Mouse (Mus musculus): Measurements from ENCODE around the gene Atp10a. TPM values are rescaled to one million over a fixed set of nuclear protein-coding genes. Genes with fewer than 3 reads are reported as not detected.

Atp10a gene
- polyA plus RNA-seq, 1 experiment from 2014 or later = 3.8 TPM

- WGBS = 69% methylated on average over 4 of the region's 4 CpGs
- H3K4me3 ChIP-seq (ENCODE audit: low read depth, low read length) = no peak overlapping the region
Observed at GRCm38 (mm10) chr7:58719218-58719938, 63.4 kb downstream of the Atp10a start.

GRCm38 (mm10) chr7:58722250-58722649 is 66.3 kb downstream of the Atp10a start:
- Histone ChIP-seq H3K9ac (no peak overlapping the region), H3K36me3 (ENCODE audit: insufficient read depth) (no peaks in the 10 kb centered on the region), H3K4me3 (ENCODE audit: low read depth, low read length) (no peak overlapping the region), H3K27ac (ENCODE audit: low read depth) (no peak overlapping the region), H3K27me3 (ENCODE audit: insufficient read depth, low read length) (no peaks in the 10 kb centered on the region), H3K4me1 (ENCODE audit: insufficient read depth) (no peaks in the 10 kb centered on the region), H3K4me2 (no peak overlapping the region), H3K9me3 (ENCODE audit: low read depth, low read length) (no peaks in the 10 kb centered on the region)
- DNase-seq = no peak
- ATAC-seq (ENCODE audit: insufficient read depth) = no peak
- WGBS = 84% methylated on average over 1 of the region's 1 CpGs
- TF ChIP-seq CTCF (IDR thresholded peaks at IDR 0.05; ENCODE audit: low read depth) = no peak

More at GRCm38 (mm10) chr7:58719218-58719938, 63.4 kb downstream of the Atp10a start:
- Histone ChIP-seq H3K9me3 (ENCODE audit: low read depth, low read length) (no peaks in the 10 kb centered on the region), H3K9ac (no peak overlapping the region), H3K4me1 (ENCODE audit: insufficient read depth) (no peaks in the 10 kb centered on the region), H3K27ac (ENCODE audit: low read depth) (no peak overlapping the region), H3K36me3 (ENCODE audit: insufficient read depth) (no peaks in the 10 kb centered on the region), H3K4me2 (no peak overlapping the region), H3K27me3 (ENCODE audit: insufficient read depth, low read length) (no peaks in the 10 kb centered on the region)
- no peak for DNase-seq
- no peak for ATAC-seq (ENCODE audit: insufficient read depth)
- no peak for TF ChIP-seq CTCF (IDR thresholded peaks at IDR 0.05; ENCODE audit: low read depth)

GRCm38 (mm10) chr7:58730201-58730600 is 74.2 kb downstream of the Atp10a start:
- ATAC-seq (ENCODE audit: insufficient read depth) = peak; percentile 58; the same call in 1 of the 2 replicates
- Histone ChIP-seq H3K9me3 (ENCODE audit: low read depth, low read length) (no peaks in the 10 kb centered on the region), H3K4me3 (ENCODE audit: low read depth, low read length) (no peak overlapping the region), H3K4me1 (ENCODE audit: insufficient read depth) (peaks cover 14% of the 10 kb centered on the region), H3K36me3 (ENCODE audit: insufficient read depth) (no peaks in the 10 kb centered on the region), H3K27ac (ENCODE audit: low read depth) (no peak overlapping the region), H3K27me3 (ENCODE audit: insufficient read depth, low read length) (no peaks in the 10 kb centered on the region), H3K9ac (no peak overlapping the region), H3K4me2 (no peak overlapping the region)
- DNase-seq = peak; percentile 41
- 15% methylated on average over 8 of the region's 8 CpGs for WGBS
- no peak for TF ChIP-seq CTCF (IDR thresholded peaks at IDR 0.05; ENCODE audit: low read depth)

- WGBS = 33% methylated on average over 1 of the region's 1 CpGs
- H3K9me3 ChIP-seq (ENCODE audit: low read depth, low read length) = no peaks in the 10 kb centered on the region
- no peaks in the 10 kb centered on the region for H3K36me3 ChIP-seq (ENCODE audit: insufficient read depth)
- no peak overlapping the region for H3K9ac ChIP-seq
- no peak for DNase-seq
- TF ChIP-seq CTCF (IDR thresholded peaks at IDR 0.05; ENCODE audit: low read depth) = no peak
- no peak overlapping the region for H3K27ac ChIP-seq (ENCODE audit: low read depth)
- no peaks in the 10 kb centered on the region for H3K27me3 ChIP-seq (ENCODE audit: insufficient read depth, low read length)
- H3K4me2 ChIP-seq = no peak overlapping the region
- H3K4me1 ChIP-seq (ENCODE audit: insufficient read depth) = peaks cover 14% of the 10 kb centered on the region
- H3K4me3 ChIP-seq (ENCODE audit: low read depth, low read length) = no peak overlapping the region
- no peak for ATAC-seq (ENCODE audit: insufficient read depth)
Observed at GRCm38 (mm10) chr7:58730831-58731230, 74.9 kb downstream of the Atp10a start.

- peaks cover 17% of the 10 kb centered on the region for H3K4me1 ChIP-seq (ENCODE audit: insufficient read depth)
- no peak overlapping the region for H3K4me2 ChIP-seq
- H3K4me3 ChIP-seq (ENCODE audit: low read depth, low read length) = no peak overlapping the region
- WGBS = 50% methylated on average over 6 of the region's 6 CpGs
- H3K9me3 ChIP-seq (ENCODE audit: low read depth, low read length) = no peaks in the 10 kb centered on the region
- TF ChIP-seq CTCF (IDR thresholded peaks at IDR 0.05; ENCODE audit: low read depth) = no peak
- H3K36me3 ChIP-seq (ENCODE audit: insufficient read depth) = no peaks in the 10 kb centered on the region
- ATAC-seq (ENCODE audit: insufficient read depth) (no peak), DNase-seq (no peak)
- no peak overlapping the region for H3K27ac ChIP-seq (ENCODE audit: low read depth)
- no peaks in the 10 kb centered on the region for H3K27me3 ChIP-seq (ENCODE audit: insufficient read depth, low read length)
- no peak overlapping the region for H3K9ac ChIP-seq
Observed at GRCm38 (mm10) chr7:58732406-58732805, 76.4 kb downstream of the Atp10a start.

GRCm38 (mm10) chr7:58733490-58733901 is 77.5 kb downstream of the Atp10a start:
- DNase-seq = peak; percentile 69

GRCm38 (mm10) chr7:58736841-58737547 is 81.0 kb downstream of the Atp10a start:
- Histone ChIP-seq H3K9me3 (ENCODE audit: low read depth, low read length) (no peaks in the 10 kb centered on the region), H3K4me3 (ENCODE audit: low read depth, low read length) (no peak overlapping the region), H3K27ac (ENCODE audit: low read depth) (no peak overlapping the region), H3K4me2 (no peak overlapping the region), H3K4me1 (ENCODE audit: insufficient read depth) (peaks cover 17% of the 10 kb centered on the region), H3K9ac (no peak overlapping the region), H3K36me3 (ENCODE audit: insufficient read depth) (no peaks in the 10 kb centered on the region), H3K27me3 (ENCODE audit: insufficient read depth, low read length) (no peaks in the 10 kb centered on the region)
- WGBS = 52% methylated on average over 3 of the region's 3 CpGs
- DNase-seq (peak; percentile 78), ATAC-seq (ENCODE audit: insufficient read depth) (peak; percentile 73)
- no peak for TF ChIP-seq CTCF (IDR thresholded peaks at IDR 0.05; ENCODE audit: low read depth)

More at GRCm38 (mm10) chr7:58733490-58733901, 77.5 kb downstream of the Atp10a start:
- H3K9me3 ChIP-seq (ENCODE audit: low read depth, low read length) = no peaks in the 10 kb centered on the region
- H3K36me3 ChIP-seq (ENCODE audit: insufficient read depth) = no peaks in the 10 kb centered on the region
- no peak for TF ChIP-seq CTCF (IDR thresholded peaks at IDR 0.05; ENCODE audit: low read depth)
- H3K9ac ChIP-seq = no peak overlapping the region
- no peak overlapping the region for H3K4me3 ChIP-seq (ENCODE audit: low read depth, low read length)
- no peaks in the 10 kb centered on the region for H3K27me3 ChIP-seq (ENCODE audit: insufficient read depth, low read length)
- peaks cover 17% of the 10 kb centered on the region for H3K4me1 ChIP-seq (ENCODE audit: insufficient read depth)
- no peak overlapping the region for H3K4me2 ChIP-seq
- no peak overlapping the region for H3K27ac ChIP-seq (ENCODE audit: low read depth)
- ATAC-seq (ENCODE audit: insufficient read depth) = peak; percentile 52; the same call in 1 of the 2 replicates
- 25% methylated on average over 6 of the region's 6 CpGs for WGBS
